Mouse (Mus musculus) c-Kit-positive CD71-negative TER-119-negative erythroid progenitor cells, embryonic 14.5 days (primary cell): Measurements from ENCODE around the gene Arhgef15.

Source experiments
- DNase-seq: peaks from one replicate; pipeline ENCODE4 v3.0.0-alpha.2; 2013; ENCODE audit warnings: low read depth

Gene Arhgef15

GRCm38 (mm10) chr11:68914566-68914965 is 42.7 kb downstream of the Arhgef15 start:
- no peak for DNase-seq

GRCm38 (mm10) chr11:68911531-68912177 is 45.6 kb downstream of the Arhgef15 start:
- no peak for DNase-seq

- no peak for DNase-seq
These were observed 48.3 kb downstream of the Arhgef15 start for GRCm38 (mm10) chr11:68908846-68909503.

GRCm38 (mm10) chr11:68907251-68907650 is 50.0 kb downstream of the Arhgef15 start:
- no peak for DNase-seq

GRCm38 (mm10) chr11:68906461-68906790 is 50.9 kb downstream of the Arhgef15 start:
- no peak for DNase-seq

- DNase-seq, result no peak
These were observed 51.4 kb downstream of the Arhgef15 start for GRCm38 (mm10) chr11:68905665-68906460.

GRCm38 (mm10) chr11:68905138-68905531 is 52.1 kb downstream of the Arhgef15 start:
- no peak for DNase-seq

- peak; percentile 78 for DNase-seq
These were observed 52.7 kb downstream of the Arhgef15 start for GRCm38 (mm10) chr11:68904375-68905137.

GRCm38 (mm10) chr11:68903775-68904174 is 53.5 kb downstream of the Arhgef15 start:
- DNase-seq, result no peak

- no peak for DNase-seq
These were observed 54.5 kb downstream of the Arhgef15 start for GRCm38 (mm10) chr11:68902823-68903222.

GRCm38 (mm10) chr11:68902367-68902766 is 54.9 kb downstream of the Arhgef15 start:
- DNase-seq, result no peak

GRCm38 (mm10) chr11:68902047-68902364 is 55.3 kb downstream of the Arhgef15 start:
- no peak for DNase-seq

- DNase-seq, result peak; percentile 100
These were observed 55.8 kb downstream of the Arhgef15 start, which contains the start of gene Rpl26 for GRCm38 (mm10) chr11:68901351-68902046. Rpl26 (plus strand) TSS chr11:68901583.

GRCm38 (mm10) chr11:68900519-68901350 is 56.5 kb downstream of the Arhgef15 start:
- DNase-seq, result no peak

- no peak for DNase-seq
These were observed 57.5 kb downstream of the Arhgef15 start for GRCm38 (mm10) chr11:68899815-68900214.

GRCm38 (mm10) chr11:68898790-68899189 is 58.5 kb downstream of the Arhgef15 start:
- no peak for DNase-seq

- DNase-seq, result no peak
These were observed 59.4 kb downstream of the Arhgef15 start for GRCm38 (mm10) chr11:68897838-68898237.

- DNase-seq, result no peak
These were observed 60.2 kb downstream of the Arhgef15 start for GRCm38 (mm10) chr11:68897120-68897519.

GRCm38 (mm10) chr11:68896247-68896646 is 61.0 kb downstream of the Arhgef15 start:
- DNase-seq, result no peak

- no peak for DNase-seq
These were observed 63.3 kb downstream of the Arhgef15 start for GRCm38 (mm10) chr11:68893911-68894464.
